Mouse (Mus musculus) CD8-positive naive resting alpha-beta T cell, adult 2 months (primary cell): Measurements from ENCODE around the gene Pla2g12b.

Source experiments
- DNase-seq, 2 experiments: peaks; one replicate each; pipeline ENCODE4 v3.0.0; 2022; ENCODE audit warnings: low read depth in 2 of 2, low spot score in 2 of 2

Gene Pla2g12b

GRCm38 (mm10) chr10:59465546-59465945 lies 62.1 kb downstream of the Pla2g12b start:
- no peak for DNase-seq

- DNase-seq, result no peak
Observed at GRCm38 (mm10) chr10:59466626-59467025, 63.2 kb downstream of the Pla2g12b start.

GRCm38 (mm10) chr10:59467297-59467696 lies 63.8 kb downstream of the Pla2g12b start:
- DNase-seq, result no peak

GRCm38 (mm10) chr10:59470451-59470850 lies 67.0 kb downstream of the Pla2g12b start:
- DNase-seq, result no peak
